Mouse (Mus musculus) lung, embryonic 16.5 days (tissue): ENCODE results near the gene Poc1a. TPM values are rescaled to one million over a fixed set of nuclear protein-coding genes. Genes with fewer than 3 reads are reported as not detected.

Source experiments
- ATAC-seq: fragments of 200-750 bp; cut with Nextera tagmentation; 2 replicates; pipeline ENCODE4 v1.8.0; 2017; ENCODE audit warnings: low read depth, mild to moderate bottlenecking, moderate library complexity
- H3K27ac ChIP-seq: fragments of 300-500 bp; sonication (generic); 2 replicates; pipeline ENCODE4 v1.5.1; 2014; ENCODE audit warnings: mild to moderate bottlenecking, control low read depth, low read length
- H3K27me3 ChIP-seq: fragments of 300-500 bp; sonication (generic); 2 replicates; pipeline ENCODE4 v1.6.1; 2014; ENCODE audit warnings: low read depth, low read length, mixed read lengths; ENCODE audit not compliant: control insufficient read depth, insufficient read depth
- H3K36me3 ChIP-seq: fragments of 300-500 bp; sonication (generic); 2 replicates; pipeline ENCODE4 v1.6.1; 2014; ENCODE audit warnings: low read length; ENCODE audit not compliant: control insufficient read depth, insufficient read depth
- H3K4me1 ChIP-seq: fragments of 300-500 bp; sonication (generic); replicated peaks from 2 replicates; pipeline ENCODE4 v1.6.1; 2014; ENCODE audit warnings: low read length, mixed read lengths; ENCODE audit not compliant: control insufficient read depth, insufficient read depth
- H3K4me2 ChIP-seq: fragments of 300-500 bp; sonication (generic); 2 replicates; pipeline ENCODE4 v1.6.1; 2014; ENCODE audit warnings: low read depth, low read length, control low read depth
- H3K4me3 ChIP-seq: fragments of 300-500 bp; sonication (generic); 2 replicates; pipeline ENCODE4 v1.5.1; 2014; ENCODE audit warnings: mild to moderate bottlenecking, low read length, control low read depth
- H3K9ac ChIP-seq: fragments of 300-500 bp; sonication (generic); 2 replicates; pipeline ENCODE4 v1.6.1; 2014; ENCODE audit warnings: low read length, control low read depth
- H3K9me3 ChIP-seq: fragments of 300-500 bp; sonication (generic); 2 replicates; pipeline ENCODE4 v1.6.1; 2016; ENCODE audit warnings: low read length; ENCODE audit not compliant: control insufficient read depth
- WGBS: fragments of 180-500 bp; shearing (Covaris S2); extraction: QIAGEN DNeasy Blood & Tissue Kit; methylation state at CpG from one replicate; pipeline ENCODE4 v1.1.7; 2014; 5-methylcytosine and 5-hydroxymethylcytosine counted together
- polyA plus RNA-seq: library from polyadenylated mRNA; unstranded; fragments of >200 nt; fragmentation: Nextera tagmentation; extraction: Ambion mirVana; gene quantifications from 2 replicates; pipeline ENCODE4 v1.2.1, GENCODE M21; 2015

Gene Poc1a
- polyA plus RNA-seq, 1 experiment from 2014 or later: 32.3 TPM

- Histone ChIP-seq H3K9ac (no peak overlapping the region), H3K4me2 (no peak overlapping the region), H3K9me3 (no peaks in the 10 kb centered on the region), H3K4me1 (peaks cover 10% of the 10 kb centered on the region), H3K36me3 (no peaks in the 10 kb centered on the region), H3K27ac (no peak overlapping the region), H3K27me3 (no peaks in the 10 kb centered on the region), H3K4me3 (no peak overlapping the region)
- WGBS: 75% methylated on average over 6 of the region's 6 CpGs
- no peak for ATAC-seq
These were observed 78.4 kb downstream of the Poc1a start for GRCm38 (mm10) chr9:106359297-106359696.

GRCm38 (mm10) chr9:106361140-106361539, 80.3 kb downstream of the Poc1a start:
- WGBS: 76% methylated on average over 6 of the region's 6 CpGs
- no peak overlapping the region for H3K4me3 ChIP-seq

DNA sequence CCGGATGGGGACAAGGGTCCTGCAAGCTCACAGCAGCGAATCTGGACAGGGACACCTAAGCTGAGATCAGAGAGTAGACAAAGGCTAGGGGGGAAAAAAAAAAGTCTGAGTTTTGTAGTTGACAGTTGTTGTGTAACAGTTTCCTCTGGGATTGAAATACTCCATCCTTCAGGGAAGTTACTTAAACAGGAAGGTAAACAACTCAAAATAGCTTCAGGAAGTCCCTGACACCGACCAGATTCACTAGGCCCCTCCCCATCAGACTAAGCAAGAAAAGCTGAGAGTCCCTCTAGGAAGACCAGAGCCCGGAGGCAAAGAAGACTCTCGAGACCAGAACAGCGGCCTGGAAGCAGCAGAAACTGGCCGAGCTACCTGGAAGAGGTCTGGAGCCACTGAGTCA, 84.5 kb downstream of the Poc1a start:
- H3K9me3 ChIP-seq: no peaks in the 10 kb centered on the region
- peak overlapping the region; percentile 45 for H3K27ac ChIP-seq
- no peak overlapping the region for H3K9ac ChIP-seq
- ATAC-seq: no peak
- no peaks in the 10 kb centered on the region for H3K36me3 ChIP-seq
- H3K4me1 ChIP-seq: peaks cover 13% of the 10 kb centered on the region
- no peak overlapping the region for H3K4me3 ChIP-seq
- H3K27me3 ChIP-seq: no peaks in the 10 kb centered on the region
- no peak overlapping the region for H3K4me2 ChIP-seq
- 54% methylated on average over 7 of the region's 7 CpGs for WGBS

More at GRCm38 (mm10) chr9:106361140-106361539, 80.3 kb downstream of the Poc1a start:
- Histone ChIP-seq H3K4me1 (peaks cover 6% of the 10 kb centered on the region), H3K4me2 (no peak overlapping the region), H3K27ac (no peak overlapping the region), H3K9ac (no peak overlapping the region), H3K9me3 (no peaks in the 10 kb centered on the region), H3K36me3 (no peaks in the 10 kb centered on the region), H3K27me3 (no peaks in the 10 kb centered on the region)
- no peak for ATAC-seq

DNA sequence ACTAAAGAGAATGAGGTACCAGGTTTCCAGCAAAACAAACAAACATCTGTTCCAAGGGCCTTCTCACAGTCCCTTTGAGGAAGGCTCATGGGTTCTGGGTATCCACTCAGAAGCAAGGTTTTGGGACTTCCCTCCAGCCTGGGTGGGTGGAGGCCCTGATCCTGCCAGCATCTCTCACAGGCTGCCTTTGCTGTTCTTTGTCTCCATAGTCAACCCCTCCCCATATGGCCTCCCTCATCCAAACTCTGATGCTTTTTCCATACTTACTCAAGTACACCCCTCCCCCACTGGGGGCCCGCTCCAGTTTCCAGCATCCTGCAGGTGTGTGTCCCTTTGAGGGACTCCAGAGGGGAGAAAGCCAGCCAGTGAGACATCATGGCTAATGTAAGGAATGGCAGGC, 85.3 kb downstream of the Poc1a start:
- 53% methylated on average over 1 of the region's 1 CpGs for WGBS
- Histone ChIP-seq H3K4me3 (no peak overlapping the region), H3K4me1 (peaks cover 21% of the 10 kb centered on the region), H3K27ac (no peak overlapping the region; the same call in 1 of the 2 replicates), H3K27me3 (no peaks in the 10 kb centered on the region), H3K36me3 (no peaks in the 10 kb centered on the region), H3K4me2 (no peak overlapping the region), H3K9ac (no peak overlapping the region; the same call in 1 of the 2 replicates), H3K9me3 (no peaks in the 10 kb centered on the region)
- ATAC-seq: no peak

DNA sequence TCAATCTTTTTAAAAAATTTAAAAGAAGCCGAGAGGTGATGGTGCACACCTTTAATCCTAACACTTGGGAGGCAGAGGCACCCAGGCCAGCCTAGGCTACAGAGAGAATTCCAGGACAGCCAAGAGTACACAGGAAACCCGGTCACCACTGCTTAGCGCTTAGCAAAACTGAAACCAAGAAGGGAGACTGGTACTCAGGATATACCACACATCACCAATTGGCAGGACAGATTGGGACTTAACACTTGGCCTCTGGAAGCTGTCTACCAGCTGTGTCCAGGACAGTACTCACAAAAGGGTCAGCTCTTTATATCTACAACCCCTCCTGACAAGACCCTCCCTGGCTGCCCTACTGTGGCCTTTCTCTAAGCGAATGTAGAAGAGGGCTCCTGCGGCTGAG, 86.1 kb downstream of the Poc1a start:
- no peaks in the 10 kb centered on the region for H3K36me3 ChIP-seq

DNA sequence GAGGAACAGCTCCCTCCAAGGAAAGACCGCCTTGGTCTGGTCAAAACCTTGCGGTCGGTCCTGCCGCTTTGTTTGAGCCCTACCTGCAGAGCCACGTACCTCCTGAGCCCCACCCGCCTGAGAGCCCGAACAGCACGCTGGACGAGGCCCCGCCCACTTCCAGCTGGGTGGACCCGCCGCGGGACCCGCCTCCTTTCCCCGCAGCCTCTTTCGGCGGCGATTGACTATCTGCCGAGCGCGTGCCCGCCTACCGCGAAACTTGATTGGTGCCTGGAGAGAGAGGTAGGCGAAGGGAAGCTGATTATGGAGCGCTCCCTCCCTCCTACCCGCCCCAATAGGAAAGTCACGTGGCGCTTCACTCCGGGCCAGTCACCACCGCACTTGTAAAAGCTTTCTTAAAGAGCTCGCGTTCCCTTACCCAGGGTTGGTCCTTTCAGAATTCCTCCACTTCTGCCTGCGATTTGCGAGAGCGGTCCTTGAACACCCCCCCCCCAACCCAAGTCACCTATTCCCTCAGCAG, 86.8 kb downstream of the Poc1a start:
- H3K27ac ChIP-seq: peak overlapping the region; percentile 98
- H3K27me3 ChIP-seq: no peaks in the 10 kb centered on the region
- H3K4me3 ChIP-seq: peak overlapping the region; percentile 95
- H3K9me3 ChIP-seq: no peaks in the 10 kb centered on the region
- no peaks in the 10 kb centered on the region for H3K36me3 ChIP-seq
- H3K4me1 ChIP-seq: peaks cover 36% of the 10 kb centered on the region
- peak; percentile 93 for ATAC-seq
- 0% methylated on average over 36 of the region's 36 CpGs for WGBS
- H3K4me2 ChIP-seq: peak overlapping the region; percentile 99
- H3K9ac ChIP-seq: peak overlapping the region; percentile 88

More for the DNA sequence above, 86.1 kb downstream of the Poc1a start:
- peak overlapping the region; percentile 95 for H3K4me3 ChIP-seq
- no peaks in the 10 kb centered on the region for H3K27me3 ChIP-seq
- no peak for ATAC-seq
- H3K4me1 ChIP-seq: peaks cover 30% of the 10 kb centered on the region
- peak overlapping the region; percentile 99 for H3K4me2 ChIP-seq
- 13% methylated on average over 5 of the region's 5 CpGs for WGBS
- peak overlapping the region; percentile 90 for H3K27ac ChIP-seq
- H3K9me3 ChIP-seq: no peaks in the 10 kb centered on the region
- H3K9ac ChIP-seq: peak overlapping the region; percentile 68

DNA sequence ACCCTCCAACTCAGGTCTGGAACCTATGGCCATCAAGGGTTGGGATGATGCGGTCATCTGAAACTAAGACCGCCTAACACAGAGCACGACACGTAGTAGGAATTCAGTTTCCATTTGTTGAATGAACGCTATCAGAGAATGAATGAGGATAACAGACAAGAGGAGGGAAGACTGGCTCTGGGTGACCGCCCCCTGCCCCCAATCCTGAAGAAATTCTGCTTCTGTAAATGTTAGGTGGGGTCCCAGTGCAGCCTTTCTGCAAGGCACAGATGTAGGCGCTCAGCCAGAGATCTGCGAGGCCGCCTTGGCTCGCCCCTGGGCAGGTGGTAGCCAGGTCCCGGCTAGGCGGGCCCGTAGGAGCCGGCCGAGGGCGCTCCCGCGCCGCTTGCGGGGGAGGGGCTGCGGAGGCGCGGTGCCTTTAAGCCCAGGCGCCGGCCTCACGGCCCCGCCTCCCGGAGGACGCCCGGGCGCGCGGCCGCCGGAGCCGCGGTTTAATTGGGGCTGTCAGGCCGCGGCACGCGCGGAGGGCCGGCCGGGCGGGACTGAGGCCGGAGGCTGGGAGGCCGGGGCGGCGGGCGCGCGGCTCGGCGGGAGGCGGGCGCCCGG, 87.4 kb downstream of the Poc1a start, which contains the start of gene Dusp7:
Gene Dusp7, plus strand, starts transcription at position 521 of the 606 bp plus-strand sequence.
- peak; percentile 77 for ATAC-seq
- H3K27ac ChIP-seq: peak within 1 kb of the TSS; percentile 98
- H3K4me1 ChIP-seq: peaks cover 38% of the 10 kb centered on the region
- H3K27me3 ChIP-seq: no peaks in the 10 kb centered on the region
- H3K9ac ChIP-seq: peak within 1 kb of the TSS; percentile 88
- H3K4me2 ChIP-seq: peak within 1 kb of the TSS; percentile 99
- peak within 1 kb of the TSS; percentile 95 for H3K4me3 ChIP-seq
- no peaks in the 10 kb centered on the region for H3K36me3 ChIP-seq
- no peaks in the 10 kb centered on the region for H3K9me3 ChIP-seq
- WGBS: under 1% methylated on average over 39 of the region's 57 CpGs

DNA sequence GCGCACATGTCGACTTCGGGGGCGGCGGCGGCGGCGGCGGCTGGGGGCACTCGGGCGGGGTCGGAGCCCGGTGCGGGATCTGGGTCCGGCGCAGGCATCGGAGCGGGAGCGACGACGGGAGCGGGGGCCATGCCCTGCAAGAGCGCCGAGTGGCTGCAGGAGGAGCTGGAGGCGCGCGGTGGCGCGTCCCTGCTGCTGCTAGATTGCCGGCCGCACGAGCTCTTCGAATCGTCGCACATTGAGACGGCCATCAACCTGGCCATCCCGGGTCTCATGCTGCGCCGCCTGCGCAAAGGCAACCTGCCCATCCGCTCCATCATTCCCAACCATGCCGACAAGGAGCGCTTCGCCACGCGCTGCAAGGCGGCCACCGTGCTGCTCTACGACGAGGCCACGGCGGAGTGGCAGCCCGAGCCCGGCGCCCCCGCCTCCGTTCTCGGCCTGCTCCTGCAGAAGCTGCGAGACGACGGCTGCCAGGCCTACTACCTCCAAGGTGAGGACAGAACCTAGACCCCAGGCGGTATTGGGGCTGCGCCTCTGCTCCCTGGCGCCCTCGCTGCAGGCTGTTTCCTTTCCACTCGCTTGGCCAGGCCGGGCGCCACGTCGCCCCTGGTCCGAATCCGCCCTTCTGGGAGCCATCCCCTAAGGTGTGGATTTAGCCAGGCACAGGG, 88.1 kb downstream of the Poc1a start:
- Histone ChIP-seq H3K9me3 (no peaks in the 10 kb centered on the region), H3K4me2 (peak overlapping the region; percentile 99), H3K27ac (peak overlapping the region; percentile 98), H3K4me3 (peak overlapping the region; percentile 95), H3K36me3 (peaks cover 7% of the 10 kb centered on the region), H3K9ac (peak overlapping the region; percentile 88), H3K4me1 (peaks cover 38% of the 10 kb centered on the region), H3K27me3 (no peaks in the 10 kb centered on the region)
- under 1% methylated on average over 59 of the region's 72 CpGs for WGBS
- ATAC-seq: peak; percentile 21; the same call in 1 of the 2 replicates

- no peaks in the 10 kb centered on the region for H3K27me3 ChIP-seq
- H3K4me1 ChIP-seq: peaks cover 38% of the 10 kb centered on the region
- no peaks in the 10 kb centered on the region for H3K9me3 ChIP-seq
- peak overlapping the region; percentile 95 for H3K4me3 ChIP-seq
- peak overlapping the region; percentile 99 for H3K4me2 ChIP-seq
- H3K27ac ChIP-seq: peak overlapping the region; percentile 98
- ATAC-seq: no peak
- 10% methylated on average over 7 of the region's 11 CpGs for WGBS
- H3K36me3 ChIP-seq: peaks cover 12% of the 10 kb centered on the region
- H3K9ac ChIP-seq: peak overlapping the region; percentile 88
These were observed 89.1 kb downstream of the Poc1a start for GRCm38 (mm10) chr9:106369801-106370485.
